Mouse (Mus musculus) adrenal gland, postnatal 36 days (tissue): ENCODE data around the gene Frmpd2. TPM values are rescaled to one million over a fixed set of nuclear protein-coding genes. Genes with fewer than 3 reads are reported as not detected.
A peak's percentile ranks its signal among the peaks of the same experiment; 100 is the strongest.

ENCODE experiments used
- DNase-seq, 2 experiments: peaks; one replicate each; pipeline ENCODE4 v3.0.0; 2021; ENCODE audit warnings: mixed read lengths in 1 of 2
- total RNA-seq, 2 experiments: library from RNA; stranded (reverse); gene quantifications; 2 replicates each; pipeline ENCODE4 v1.2.3; 2021

The Frmpd2 gene
- total RNA-seq, 2 experiments from 2014 or later = not detected

GRCm38 (mm10) chr14:33508660-33509059, 37.2 kb downstream of the Frmpd2 start:
- no peak for DNase-seq

GRCm38 (mm10) chr14:33513877-33514276, 42.4 kb downstream of the Frmpd2 start:
- no peak for DNase-seq

- DNase-seq = no peak
Observed at GRCm38 (mm10) chr14:33514756-33515285, 43.3 kb downstream of the Frmpd2 start.

- DNase-seq = no peak
Observed at GRCm38 (mm10) chr14:33521538-33521937, 50.0 kb downstream of the Frmpd2 start.

GRCm38 (mm10) chr14:33525272-33525983, 53.9 kb downstream of the Frmpd2 start:
- no peak for DNase-seq

GRCm38 (mm10) chr14:33526621-33527020, 55.1 kb downstream of the Frmpd2 start:
- DNase-seq = peak in 1 of 2 experiments; percentile 3

GRCm38 (mm10) chr14:33527938-33528337, 56.4 kb downstream of the Frmpd2 start:
- DNase-seq = no peak

- DNase-seq = no peak
Observed at GRCm38 (mm10) chr14:33531331-33531912, 59.9 kb downstream of the Frmpd2 start.

- DNase-seq = no peak
Observed at GRCm38 (mm10) chr14:33532792-33533191, 61.3 kb downstream of the Frmpd2 start.

- peak in 1 of 2 experiments; percentile 1 for DNase-seq
Observed at GRCm38 (mm10) chr14:33533516-33533915, 62.0 kb downstream of the Frmpd2 start.

GRCm38 (mm10) chr14:33535317-33535716, 63.8 kb downstream of the Frmpd2 start:
- no peak for DNase-seq

- DNase-seq = no peak
Observed at GRCm38 (mm10) chr14:33539559-33540167, 68.2 kb downstream of the Frmpd2 start.

GRCm38 (mm10) chr14:33545565-33546143, 74.2 kb downstream of the Frmpd2 start:
- DNase-seq = no peak

GRCm38 (mm10) chr14:33548650-33549049, 77.2 kb downstream of the Frmpd2 start:
- DNase-seq = no peak

- no peak for DNase-seq
Observed at GRCm38 (mm10) chr14:33549856-33550255, 78.4 kb downstream of the Frmpd2 start.

GRCm38 (mm10) chr14:33570737-33571136, 99.2 kb downstream of the Frmpd2 start:
- no peak for DNase-seq

GRCm38 (mm10) chr14:33573643-33574042, 102.1 kb downstream of the Frmpd2 start:
- no peak for DNase-seq

- no peak for DNase-seq
Observed at GRCm38 (mm10) chr14:33579771-33580484, 108.4 kb downstream of the Frmpd2 start.

GRCm38 (mm10) chr14:33588951-33589350, 117.5 kb downstream of the Frmpd2 start, which contains the start of gene Ptpn20:
TSS of gene Ptpn20 (plus strand) at chr14:33589207.
- peak in 1 of 2 experiments; percentile 11 for DNase-seq

- DNase-seq = no peak
Observed at GRCm38 (mm10) chr14:33598376-33599130, 127.1 kb downstream of the Frmpd2 start.

- DNase-seq = no peak
Observed at GRCm38 (mm10) chr14:33607431-33607830, 135.9 kb downstream of the Frmpd2 start.
